Mouse (Mus musculus) CH12.LX (cell line): ENCODE measurements at regions not wholly inside any gene's neighbourhood (a gene's known extent, or its start where the extent isn't known, plus 50 kb on each side); places are given as distances from the start of the nearest gene placed in this dataset.

ENCODE experiments used
- DNase-seq: peaks from one replicate; pipeline ENCODE4 v3.0.0-alpha.2; 2013; ENCODE audit errors: extremely low read depth
- H3K27ac ChIP-seq: 2 replicates; pipeline ENCODE4 v1.5.1; 2012; ENCODE audit warnings: low read depth, mild to moderate bottlenecking, control low read depth, moderate library complexity; ENCODE audit not compliant: insufficient read depth
- H3K27me3 ChIP-seq: replicated peaks from 2 replicates; pipeline ENCODE3; 2012; ENCODE audit warnings: inconsistent platforms
- H3K36me3 ChIP-seq, 2 experiments: replicated peaks in 1 of 2; 2 replicates each; pipeline versions ENCODE3 to v1.6.1; 2012; ENCODE audit warnings: inconsistent platforms in 1 of 2, low read length in 1 of 2, mild to moderate bottlenecking in 1 of 2, mixed read lengths in 1 of 2, moderate library complexity in 1 of 2; ENCODE audit not compliant: control insufficient read depth in 1 of 2, insufficient read depth in 1 of 2
- H3K4me1 ChIP-seq, 2 experiments: 2 replicates each; pipeline ENCODE4 v1.6.1; 2012; ENCODE audit warnings: inconsistent platforms in 1 of 2, moderate library complexity in 1 of 2; ENCODE audit not compliant: insufficient read depth in 2 of 2, control insufficient read depth in 1 of 2
- H3K4me2 ChIP-seq: 2 replicates; pipeline ENCODE4 v1.6.1; 2012; ENCODE audit warnings: low read depth, mild to moderate bottlenecking, control low read depth; ENCODE audit not compliant: poor library complexity, insufficient read depth, severe bottlenecking
- H3K4me3 ChIP-seq, 3 experiments: fragments of 150-350 bp in 1 of 3; sonication (generic) in 1 of 3; replicated peaks in 1 of 3; 2 replicates each; pipeline versions ENCODE3 to v1.5.1; 2011 to 2012; ENCODE audit warnings: low read depth in 2 of 3, low read length in 2 of 3, mild to moderate bottlenecking in 2 of 3, moderate library complexity in 2 of 3, control low read depth in 1 of 3, improper control_type of control experiment in 1 of 3, inconsistent platforms in 1 of 3, mixed read lengths in 1 of 3; ENCODE audit not compliant: poor library complexity in 1 of 3
- H3K79me2 ChIP-seq: replicated peaks from 2 replicates; pipeline ENCODE4 v1.6.1; 2012; ENCODE audit warnings: mild to moderate bottlenecking, moderate library complexity; ENCODE audit not compliant: control insufficient read depth, poor library complexity, insufficient read depth, severe bottlenecking; ENCODE audit errors: extremely low read depth
- H3K9ac ChIP-seq: 2 replicates; pipeline ENCODE4 v1.6.1; 2012; ENCODE audit warnings: low read depth, mild to moderate bottlenecking, control low read depth, moderate library complexity; ENCODE audit not compliant: insufficient read depth
- H3K9me3 ChIP-seq: replicated peaks from 2 replicates; pipeline ENCODE3; 2012; ENCODE audit warnings: low read length, inconsistent platforms, mixed read lengths
- CHD1 ChIP-seq: IDR thresholded peaks from 2 replicates; pipeline ENCODE4 v1.6.1; 2012; ENCODE audit warnings: low read depth, low read length, improper control_type of control experiment, inconsistent platforms
- CHD2 ChIP-seq: IDR thresholded peaks from 2 replicates; pipeline ENCODE4 v1.6.1; 2011; ENCODE audit warnings: low read length, improper control_type of control experiment
- ELF1 ChIP-seq: IDR thresholded peaks from 2 replicates; pipeline ENCODE4 v1.6.1; 2014; ENCODE audit warnings: low read depth, mild to moderate bottlenecking, inconsistent platforms, low read length, improper control_type of control experiment
- ETS1 ChIP-seq: conservative IDR thresholded peaks from 2 replicates; pipeline ENCODE4 v1.6.1; 2012; ENCODE audit warnings: low read depth, mild to moderate bottlenecking, inconsistent platforms, low read length, improper control_type of control experiment, moderate library complexity
- MAZ ChIP-seq: IDR thresholded peaks from 2 replicates; pipeline ENCODE4 v1.6.1; 2012; ENCODE audit warnings: low read depth, mild to moderate bottlenecking, inconsistent platforms, low read length, improper control_type of control experiment, moderate library complexity
- MXI1 ChIP-seq: IDR thresholded peaks from 2 replicates; pipeline ENCODE4 v1.6.1; 2011; ENCODE audit warnings: mild to moderate bottlenecking, low read depth, low read length, improper control_type of control experiment
- NRF1 ChIP-seq: IDR thresholded peaks from 2 replicates; pipeline ENCODE4 v1.6.1; 2014; ENCODE audit warnings: low read depth, mild to moderate bottlenecking, inconsistent platforms, low read length, improper control_type of control experiment, moderate library complexity
- PAX5 ChIP-seq: IDR thresholded peaks from 2 replicates; pipeline ENCODE4 v1.6.1; 2012; ENCODE audit warnings: low read length, inconsistent platforms, mixed read lengths
- POLR2AphosphoS2 ChIP-seq: IDR thresholded peaks from 2 replicates; pipeline ENCODE4 v1.6.1; 2011; ENCODE audit warnings: low read depth, low read length, improper control_type of control experiment
- RAD21 ChIP-seq: IDR thresholded peaks from 2 replicates; pipeline ENCODE4 v1.6.1; 2011; ENCODE audit warnings: low read depth, mild to moderate bottlenecking, low read length, improper control_type of control experiment, moderate library complexity
- RCOR1 ChIP-seq: conservative IDR thresholded peaks from 2 replicates; pipeline ENCODE4 v1.6.1; 2012; ENCODE audit warnings: low read depth, mild to moderate bottlenecking, inconsistent platforms, low read length, improper control_type of control experiment
- SMC3 ChIP-seq: IDR thresholded peaks from 2 replicates; pipeline ENCODE4 v1.6.1; 2011; ENCODE audit warnings: low read depth, low read length, improper control_type of control experiment
- TCF12 ChIP-seq: IDR thresholded peaks from 2 replicates; pipeline ENCODE4 v1.6.1; 2014; ENCODE audit warnings: low read depth, mild to moderate bottlenecking, inconsistent platforms, low read length, improper control_type of control experiment
- USF1 ChIP-seq: IDR thresholded peaks from 2 replicates; pipeline ENCODE4 v1.6.1; 2014; ENCODE audit warnings: low read depth, mild to moderate bottlenecking, inconsistent platforms, low read length, improper control_type of control experiment
- ZKSCAN1 ChIP-seq: IDR thresholded peaks from 2 replicates; pipeline ENCODE4 v1.6.1; 2012; ENCODE audit warnings: low read depth, inconsistent platforms, low read length, improper control_type of control experiment, borderline replicate concordance
- ZMIZ1 ChIP-seq: IDR thresholded peaks from 2 replicates; pipeline ENCODE4 v1.6.1; 2012; ENCODE audit warnings: low read depth, mild to moderate bottlenecking, inconsistent platforms, low read length, improper control_type of control experiment
- ZNF384 ChIP-seq: IDR thresholded peaks from 2 replicates; pipeline ENCODE4 v1.6.1; 2012; ENCODE audit warnings: low read depth, low read length, improper control_type of control experiment, inconsistent platforms
- dilution Hi-C: fragments of 300-500 bp; cut with MboI; formaldehyde crosslinking; loops from 2 replicates; pipeline ENCODE4 v1.14.3; 2020; ENCODE audit warnings: low sequenced_read_pairs; ENCODE audit not compliant: extremely low pct_unique_long_range_greater_than_20kb, extremely low pct_ligation_motif_present
- in situ Hi-C: fragments of 300-500 bp; cut with MboI; formaldehyde crosslinking; loops from 3 replicates; pipeline ENCODE4 v1.14.3; 2019; ENCODE audit warnings: low sequenced_read_pairs, low pct_ligation_motif_present, low pct_unique_long_range_greater_than_20kb, mixed read lengths

- no peaks in the 10 kb centered on the region for H3K79me2 ChIP-seq
- TF ChIP-seq CHD1 = no peak
- no peak for TF ChIP-seq ELF1
- TF ChIP-seq TCF12 = no peak
- TF ChIP-seq ETS1 = no peak
- no peak for TF ChIP-seq ZMIZ1
- TF ChIP-seq ZNF384 = no peak
- no peak for TF ChIP-seq MXI1
- TF ChIP-seq NRF1 = no peak
- TF ChIP-seq RAD21 = no peak
- no peak for TF ChIP-seq RCOR1
- no peak for TF ChIP-seq ZKSCAN1
Measured at GRCm38 (mm10) chr3:6819332-6819731, 199.1 kb upstream of the 1700008P02Rik start.

GRCm38 (mm10) chr3:6812346-6812745 lies 192.1 kb upstream of the 1700008P02Rik start:
- dilution Hi-C loops = no loop called here
- no peaks in the 10 kb centered on the region for H3K27me3 ChIP-seq
- in situ Hi-C loops = no loop called here
- H3K9ac ChIP-seq = no peak overlapping the region
- no peaks in the 10 kb centered on the region for H3K36me3 ChIP-seq
- no peaks in the 10 kb centered on the region for H3K79me2 ChIP-seq
- DNase-seq = no peak
- no peak overlapping the region for H3K27ac ChIP-seq
- H3K4me2 ChIP-seq = no peak overlapping the region
- no peaks in the 10 kb centered on the region for H3K4me1 ChIP-seq
- TF ChIP-seq CHD2 = no peak
- TF ChIP-seq RAD21 = no peak
- TF ChIP-seq SMC3 = no peak
- no peak for TF ChIP-seq ZKSCAN1
- no peak for TF ChIP-seq TCF12
- no peak for TF ChIP-seq ZNF384
- no peak for TF ChIP-seq POLR2AphosphoS2
- no peak for TF ChIP-seq MAZ
- TF ChIP-seq ZMIZ1 = no peak
- no peak for TF ChIP-seq USF1
- TF ChIP-seq PAX5 = no peak
- H3K4me3 ChIP-seq = no peak overlapping the region
- no peaks in the 10 kb centered on the region for H3K9me3 ChIP-seq

More at GRCm38 (mm10) chr3:6819332-6819731, 199.1 kb upstream of the 1700008P02Rik start:
- no peaks in the 10 kb centered on the region for H3K27me3 ChIP-seq
- no peak for DNase-seq
- dilution Hi-C loops (no loop called here), in situ Hi-C loops (no loop called here)
- H3K9me3 ChIP-seq = no peaks in the 10 kb centered on the region
- no peak overlapping the region for H3K4me2 ChIP-seq
- peaks cover 0 to 3% of the 10 kb centered on the region in 2 experiments; a peak in 1 of 4 replicates for H3K4me1 ChIP-seq
- no peak overlapping the region for H3K9ac ChIP-seq
- H3K4me3 ChIP-seq = no peak overlapping the region
- no peaks in the 10 kb centered on the region for H3K36me3 ChIP-seq
- no peak overlapping the region for H3K27ac ChIP-seq
